Mouse (Mus musculus) embryonic facial prominence, embryonic 11.5 days (tissue): ENCODE measurements around the gene Mylk. TPM values are rescaled to one million over a fixed set of nuclear protein-coding genes. Genes with fewer than 3 reads are reported as not detected.
"Not testable (repeated sequence)": the region's sequence is repeated elsewhere in the genome, so short reads cannot be mapped to it uniquely, and the experiment has no call there.

Experiments used
- ATAC-seq: fragments of 200-750 bp; cut with Nextera tagmentation; replicated peaks from 2 replicates; pipeline ENCODE4 v1.8.0; 2017; ENCODE audit warnings: low read depth; ENCODE audit not compliant: insufficient number of reproducible peaks, low FRiP score, low TSS enrichment
- DNase-seq: peaks from one replicate; pipeline ENCODE4 v3.0.0-alpha.2; 2015; ENCODE audit warnings: low spot score
- H3K27ac ChIP-seq: fragments of 300-500 bp; sonication (generic); replicated peaks from 2 replicates; pipeline ENCODE4 v1.5.1; 2014; ENCODE audit warnings: mild to moderate bottlenecking, low read depth, low read length, control low read depth
- H3K27me3 ChIP-seq: fragments of 300-500 bp; sonication (generic); 2 replicates; pipeline ENCODE4 v1.6.1; 2014; ENCODE audit warnings: mild to moderate bottlenecking, low read length, moderate library complexity, mixed read lengths; ENCODE audit not compliant: control insufficient read depth, insufficient read depth
- H3K36me3 ChIP-seq: fragments of 300-500 bp; sonication (generic); replicated peaks from 2 replicates; pipeline ENCODE4 v1.6.1; 2014; ENCODE audit warnings: low read depth, mild to moderate bottlenecking, low read length, moderate library complexity, mixed read lengths; ENCODE audit not compliant: control insufficient read depth, insufficient read depth
- H3K4me1 ChIP-seq: fragments of 300-500 bp; sonication (generic); 2 replicates; pipeline ENCODE4 v1.6.1; 2014; ENCODE audit warnings: low read length, mixed read lengths; ENCODE audit not compliant: control insufficient read depth, insufficient read depth
- H3K4me2 ChIP-seq: fragments of 300-500 bp; sonication (generic); 2 replicates; pipeline ENCODE4 v1.6.1; 2014; ENCODE audit warnings: low read depth, mild to moderate bottlenecking, control low read depth, low read length, moderate library complexity
- H3K4me3 ChIP-seq: fragments of 300-500 bp; sonication (generic); 2 replicates; pipeline ENCODE4 v1.5.1; 2014; ENCODE audit warnings: low read depth, low read length, control low read depth
- H3K9ac ChIP-seq: fragments of 300-500 bp; sonication (generic); replicated peaks from 2 replicates; pipeline ENCODE4 v1.6.1; 2014; ENCODE audit warnings: mild to moderate bottlenecking, control low read depth, low read length
- H3K9me3 ChIP-seq: fragments of 300-500 bp; sonication (generic); replicated peaks from 2 replicates; pipeline ENCODE4 v1.6.1; 2016; ENCODE audit warnings: mild to moderate bottlenecking, low read length, inconsistent platforms, mixed read lengths; ENCODE audit not compliant: control insufficient read depth
- WGBS: fragments of 180-500 bp; shearing (Covaris S2); extraction: QIAGEN DNeasy Blood & Tissue Kit; methylation state at CpG from one replicate; pipeline ENCODE4 v1.1.7; 2014; 5-methylcytosine and 5-hydroxymethylcytosine counted together
- polyA plus RNA-seq: library from polyadenylated mRNA; unstranded; fragments of >200 nt; fragmentation: Nextera tagmentation; extraction: Ambion mirVana; gene quantifications from 2 replicates; pipeline ENCODE4 v1.2.1, GENCODE M21; 2014

The Mylk gene
- polyA plus RNA-seq, 1 experiment from 2014 or later = 5.8 TPM

DNA sequence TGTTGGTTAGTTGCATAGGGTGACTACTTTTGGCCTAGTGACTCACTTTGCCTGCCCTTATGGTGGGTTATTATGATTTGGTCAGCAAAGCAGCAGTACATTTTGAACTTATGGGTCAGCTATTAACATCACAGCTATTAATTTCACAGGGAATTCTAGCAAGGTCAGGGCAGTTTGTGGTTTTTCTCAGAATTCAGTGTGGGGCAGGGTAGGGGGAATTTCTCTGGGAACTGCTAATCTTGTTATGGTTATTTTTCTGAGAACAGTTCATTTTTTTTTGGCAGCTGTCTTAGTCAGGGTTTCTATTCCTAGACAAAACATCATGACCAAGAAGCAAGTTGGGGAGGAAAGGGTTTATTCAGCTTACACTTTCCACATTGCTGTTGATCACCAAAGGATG, 16.4 kb upstream of the Mylk start:
- not testable (repeated sequence) for H3K36me3 ChIP-seq, H3K9ac ChIP-seq, DNase-seq, H3K4me2 ChIP-seq, H3K9me3 ChIP-seq, H3K27ac ChIP-seq, H3K4me1 ChIP-seq, H3K27me3 ChIP-seq, ATAC-seq, H3K4me3 ChIP-seq

DNA sequence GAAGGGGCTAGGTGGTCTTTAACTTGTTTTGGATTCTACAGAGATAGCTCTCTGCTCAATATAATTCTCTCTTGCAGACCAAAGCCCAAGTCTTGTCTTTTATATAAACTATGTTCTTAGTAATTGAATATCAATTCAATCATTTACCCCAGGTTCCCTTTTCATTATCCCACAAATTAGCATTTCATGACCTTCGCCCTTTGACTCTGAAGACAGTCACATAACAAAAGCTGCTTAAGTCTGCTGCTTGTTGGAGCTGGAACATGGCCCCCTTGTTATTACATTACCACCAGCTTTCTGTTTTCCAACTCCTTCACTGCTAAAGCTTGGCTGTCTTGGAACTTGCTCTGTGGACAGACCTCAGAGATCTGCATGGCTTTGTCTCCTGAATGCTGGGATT, 15.6 kb upstream of the Mylk start:
- DNase-seq (no peak), ATAC-seq (no peak)
- Histone ChIP-seq H3K9me3 (no peaks in the 10 kb centered on the region), H3K4me2 (no peak overlapping the region), H3K27ac (no peak overlapping the region), H3K4me3 (no peak overlapping the region), H3K36me3 (no peaks in the 10 kb centered on the region; the same call in 1 of the 2 replicates), H3K9ac (no peak overlapping the region), H3K4me1 (no peaks in the 10 kb centered on the region), H3K27me3 (no peaks in the 10 kb centered on the region)
- 100% methylated on average over 1 of the region's 1 CpGs for whole genome bisulfite sequencing

DNA sequence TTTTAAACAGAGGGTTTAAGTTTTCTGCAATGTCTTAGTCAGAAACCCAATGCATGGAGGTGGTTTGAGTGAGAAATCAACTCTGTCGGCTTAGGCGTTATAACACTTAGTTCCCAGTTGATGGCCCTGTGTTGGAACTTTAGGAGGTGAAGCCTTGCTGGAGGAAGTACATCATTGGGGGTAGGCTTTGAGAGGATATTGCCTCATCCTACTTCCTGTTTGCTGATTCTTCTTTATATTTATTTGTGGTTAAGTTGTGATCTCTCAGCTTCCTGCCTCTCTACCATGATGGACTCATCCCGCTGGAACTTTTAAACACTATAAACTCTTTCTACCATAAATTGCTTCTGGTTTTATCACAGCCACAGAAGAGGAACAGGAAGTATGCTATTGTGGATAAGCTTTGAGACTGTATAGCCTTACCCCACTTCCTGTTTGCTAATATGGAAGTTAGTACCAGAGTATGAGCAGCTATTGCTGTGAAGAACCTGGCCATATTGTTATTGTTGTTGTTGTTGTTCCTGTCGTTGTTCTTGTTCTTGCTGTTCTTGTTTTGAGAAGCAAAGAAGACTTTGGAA, 6.3 kb upstream of the Mylk start:
- Histone ChIP-seq H3K4me2 (no peak overlapping the region), H3K4me3 (no peak overlapping the region), H3K9ac (no peak overlapping the region), H3K4me1 (no peaks in the 10 kb centered on the region), H3K9me3 (no peaks in the 10 kb centered on the region), H3K36me3 (no peaks in the 10 kb centered on the region), H3K27ac (no peak overlapping the region), H3K27me3 (no peaks in the 10 kb centered on the region)
- DNase-seq (no peak), ATAC-seq (no peak)
- 86% methylated on average over 4 of the region's 4 CpGs for WGBS

DNA sequence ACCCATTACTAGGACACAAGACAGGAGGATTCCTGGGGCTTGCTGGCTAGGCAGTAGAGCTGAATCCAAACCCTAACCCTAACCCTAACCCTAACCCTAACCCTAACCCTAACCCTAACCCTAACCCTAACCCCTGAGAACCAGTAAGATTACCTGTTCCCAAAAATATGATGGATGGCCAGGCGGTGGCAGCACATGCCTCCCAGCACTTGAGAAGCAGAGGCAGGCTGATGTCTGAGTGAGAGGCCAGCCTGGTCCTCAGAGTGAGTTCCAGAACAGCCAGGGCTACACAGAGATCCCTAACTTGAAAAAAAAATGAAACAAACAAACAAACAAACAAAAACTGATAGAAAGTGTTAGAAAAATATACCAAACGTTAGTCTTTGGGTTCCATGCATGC, 2.1 kb upstream of the Mylk start:
- no peak overlapping the region for H3K27ac ChIP-seq
- H3K9me3 ChIP-seq = no peaks in the 10 kb centered on the region
- WGBS = 42% methylated on average over 2 of the region's 2 CpGs
- no peak overlapping the region for H3K4me3 ChIP-seq
- H3K36me3 ChIP-seq = no peaks in the 10 kb centered on the region
- no peaks in the 10 kb centered on the region for H3K27me3 ChIP-seq
- H3K4me2 ChIP-seq = no peak overlapping the region
- no peak for ATAC-seq
- DNase-seq = no peak
- H3K9ac ChIP-seq = no peak overlapping the region
- no peaks in the 10 kb centered on the region for H3K4me1 ChIP-seq

DNA sequence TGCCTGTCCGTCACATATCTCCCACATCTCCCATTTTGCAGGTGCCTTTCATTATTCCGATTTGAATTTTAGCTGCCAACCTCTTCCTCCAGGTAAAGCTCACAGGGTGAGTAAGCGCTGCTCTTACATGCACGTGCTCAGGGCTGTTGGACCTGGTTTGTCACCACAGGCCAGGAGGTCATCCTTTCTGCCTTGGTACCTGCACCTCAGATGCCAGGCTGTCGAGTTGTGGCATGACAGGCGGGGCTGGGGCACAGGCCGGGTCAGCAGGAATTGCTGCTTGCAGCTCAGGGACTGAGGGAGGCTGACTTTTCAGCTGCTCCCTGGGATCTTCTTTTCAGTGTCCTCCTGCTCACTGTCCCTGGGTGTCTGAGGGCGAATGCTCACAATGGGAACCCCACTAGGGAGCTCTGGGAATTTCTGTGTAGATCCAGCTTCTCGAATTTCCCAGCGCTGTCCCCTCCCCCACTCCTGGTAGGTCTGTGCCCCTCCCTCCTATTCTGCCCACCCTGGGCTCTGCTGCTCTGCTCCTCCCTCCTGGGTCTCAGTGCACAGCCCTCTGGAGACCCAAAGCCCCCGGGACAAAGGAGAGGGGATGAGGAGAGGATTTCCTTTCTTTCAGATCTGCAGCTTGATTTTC, 3.2 kb downstream of the Mylk start:
- DNase-seq (peak; percentile 52), ATAC-seq (no peak)
- Histone ChIP-seq H3K27ac (no peak overlapping the region), H3K9ac (no peak overlapping the region), H3K4me2 (no peak overlapping the region; the same call in 1 of the 2 replicates), H3K4me3 (no peak overlapping the region), H3K4me1 (no peaks in the 10 kb centered on the region), H3K9me3 (no peaks in the 10 kb centered on the region), H3K27me3 (no peaks in the 10 kb centered on the region), H3K36me3 (no peaks in the 10 kb centered on the region)
- 16% methylated on average over 11 of the region's 11 CpGs for WGBS

DNA sequence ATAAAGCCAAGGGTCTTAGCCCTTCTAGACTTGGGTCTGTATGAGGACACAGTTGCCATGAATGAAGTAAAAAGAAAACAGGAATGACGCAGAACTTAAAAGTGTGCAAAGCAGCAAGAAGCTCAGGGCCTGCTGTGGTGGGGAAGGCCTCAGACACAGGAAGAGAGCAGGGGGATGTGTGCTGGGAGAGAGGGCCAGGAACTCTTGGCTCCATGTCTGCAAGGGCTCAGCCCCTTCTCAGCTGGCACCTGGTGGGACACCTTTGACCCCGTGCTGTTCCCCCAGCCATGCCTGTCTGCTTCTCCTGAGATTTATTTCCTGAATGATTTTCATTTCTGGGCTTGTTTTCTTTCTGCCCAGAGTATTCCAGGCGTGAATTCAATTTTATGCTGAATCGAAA, 4.5 kb downstream of the Mylk start:
- 72% methylated on average over 4 of the region's 4 CpGs for WGBS
- H3K4me1 ChIP-seq = no peaks in the 10 kb centered on the region
- no peak overlapping the region for H3K9ac ChIP-seq
- DNase-seq (no peak), ATAC-seq (no peak)
- no peak overlapping the region for H3K27ac ChIP-seq
- H3K4me2 ChIP-seq = no peak overlapping the region
- H3K9me3 ChIP-seq = no peaks in the 10 kb centered on the region
- H3K27me3 ChIP-seq = no peaks in the 10 kb centered on the region
- H3K4me3 ChIP-seq = no peak overlapping the region
- no peaks in the 10 kb centered on the region for H3K36me3 ChIP-seq

DNA sequence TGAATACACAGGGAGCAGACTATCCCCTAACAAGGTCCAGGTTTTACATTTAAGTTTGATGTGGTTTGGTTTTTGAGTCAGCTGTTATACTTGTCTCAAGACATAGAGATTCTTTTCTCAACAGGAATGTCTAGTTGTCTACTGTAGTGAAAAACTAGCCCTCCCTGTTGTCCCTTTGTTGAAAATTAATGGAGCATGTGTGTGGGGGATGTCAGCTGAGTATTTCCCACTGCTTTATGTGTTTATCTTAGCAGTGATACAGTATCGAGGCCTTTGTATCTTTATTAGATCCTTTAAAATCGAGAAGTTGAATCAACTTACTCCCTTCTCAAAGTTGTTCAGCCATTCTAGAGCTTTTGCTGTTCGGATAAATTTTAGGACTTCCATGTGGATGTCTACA, 7.0 kb downstream of the Mylk start:
- Histone ChIP-seq H3K4me1 (no peaks in the 10 kb centered on the region), H3K4me2 (no peak overlapping the region), H3K4me3 (no peak overlapping the region), H3K9me3 (no peaks in the 10 kb centered on the region), H3K27me3 (no peaks in the 10 kb centered on the region), H3K36me3 (no peaks in the 10 kb centered on the region), H3K9ac (no peak overlapping the region), H3K27ac (no peak overlapping the region)
- ATAC-seq (no peak), DNase-seq (no peak)
- 74% methylated on average over 3 of the region's 3 CpGs for WGBS

DNA sequence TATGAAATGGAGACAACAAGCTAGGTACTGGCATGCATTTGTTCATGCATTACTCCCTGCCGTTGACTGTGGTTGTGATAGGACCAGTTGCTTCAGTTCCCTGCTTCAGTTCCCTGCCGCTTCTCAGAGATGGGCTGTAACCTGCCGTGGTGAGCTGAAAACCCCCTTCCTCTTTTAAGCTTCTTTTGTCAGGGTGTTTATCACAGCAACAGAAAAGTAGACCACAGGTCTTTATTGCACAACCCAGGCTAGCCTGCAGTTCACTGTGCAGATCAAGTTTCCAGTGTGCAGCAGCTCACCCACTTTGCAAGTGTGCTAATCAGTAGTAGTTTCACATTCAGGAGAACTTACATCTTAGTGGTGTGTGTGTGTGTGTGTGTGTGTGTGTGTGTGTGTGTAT, 8.0 kb downstream of the Mylk start:
- Histone ChIP-seq H3K4me1 (no peaks in the 10 kb centered on the region), H3K27ac (no peak overlapping the region), H3K9me3 (no peaks in the 10 kb centered on the region), H3K27me3 (no peaks in the 10 kb centered on the region), H3K36me3 (no peaks in the 10 kb centered on the region), H3K4me2 (no peak overlapping the region), H3K4me3 (no peak overlapping the region), H3K9ac (no peak overlapping the region)
- 86% methylated on average over 3 of the region's 3 CpGs for WGBS
- ATAC-seq (no peak), DNase-seq (no peak)
